ENCODE assay signal across 19 mouse cellular contexts in the genomic region with DNA sequence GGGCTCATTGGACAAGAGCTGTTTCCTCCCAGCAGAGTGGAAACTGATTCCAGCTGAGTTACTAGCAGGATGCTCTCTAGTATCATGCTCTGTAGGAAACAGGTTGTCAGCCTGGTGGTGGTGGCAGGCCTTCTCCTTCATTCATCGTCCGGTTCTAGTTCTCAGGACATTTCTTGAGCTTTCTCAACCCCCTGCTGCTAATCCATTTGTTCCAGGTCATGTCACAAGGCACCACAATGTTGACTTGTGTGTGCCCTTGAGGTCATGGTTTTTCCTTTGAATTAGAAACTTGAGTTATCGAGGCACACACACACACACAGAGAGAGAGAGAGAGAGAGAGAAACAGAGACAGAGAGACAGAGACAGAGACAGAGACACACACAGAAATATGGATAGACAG.
"Had no signal": no experiment of that assay in that cellular context is flagged by ENCODE, and none has a peak within 500 bp of the region (broad histone marks: within the 10 kb centered on the region; RNA-seq: fewer than 3 reads in every experiment).

No protein-coding gene starts in this region.

- H3K27ac ChIP-seq: limb, embryonic 10.5 days; limb, embryonic 13.5 days; liver, embryonic 12.5 days; liver, embryonic 15.5 days; lung, embryonic 15.5 days; stomach, embryonic 15.5 days had no signal

- ATAC-seq: liver, embryonic 12.5 days had no signal

- DNase-seq: kidney, adult 11 months; kidney, adult 9 months; kidney, postnatal 14 days; kidney, postnatal 4 days; layer of hippocampus, adult 9-11 months; liver; lung, adult 18-20 months; lung, postnatal 10 days; lung, postnatal 36 days; midbrain, embryonic 14.5 days; right cerebral cortex, postnatal 25 days; spleen, adult 18-20 months; thymus, postnatal 36 days had no signal

- H3K36me3 ChIP-seq: limb, embryonic 10.5 days; limb, embryonic 13.5 days; liver, embryonic 12.5 days; liver, embryonic 15.5 days; lung, embryonic 15.5 days; stomach, embryonic 15.5 days had no signal

- H3K4me1 ChIP-seq: limb, embryonic 10.5 days; liver, embryonic 12.5 days; liver, embryonic 15.5 days; stomach, embryonic 15.5 days had no signal

- H3K4me2 ChIP-seq: limb, embryonic 13.5 days; liver, embryonic 12.5 days; liver, embryonic 15.5 days; lung, embryonic 15.5 days; stomach, embryonic 15.5 days had no signal

- H3K4me3 ChIP-seq: limb, embryonic 10.5 days; limb, embryonic 13.5 days; liver, embryonic 12.5 days; liver, embryonic 15.5 days; lung, embryonic 15.5 days; stomach, embryonic 15.5 days had no signal

- H3K9ac ChIP-seq: limb, embryonic 13.5 days; liver, embryonic 12.5 days; liver, embryonic 15.5 days; lung, embryonic 15.5 days; stomach, embryonic 15.5 days had no signal

- H3K9me3 ChIP-seq: limb, embryonic 10.5 days; limb, embryonic 13.5 days; liver, embryonic 12.5 days; liver, embryonic 15.5 days; lung, embryonic 15.5 days; stomach, embryonic 15.5 days had no signal

- H3K27me3 ChIP-seq: liver, embryonic 12.5 days; liver, embryonic 15.5 days; lung, embryonic 15.5 days; stomach, embryonic 15.5 days had no signal
